Mouse (Mus musculus): Measurements from ENCODE around the gene Ggt6. TPM values are rescaled to one million over a fixed set of nuclear protein-coding genes. Genes with fewer than 3 reads are reported as not detected.

The Ggt6 gene
- polyA plus RNA-seq, 1 experiment from 2014 or later: 0.51 TPM

- Histone ChIP-seq H3K9ac (replicated peaks; ENCODE audit: low read depth, low read length) (no peak overlapping the region), H3K27me3 (ENCODE audit: control insufficient read depth, insufficient read depth, low read length) (no peaks in the 10 kb centered on the region), H3K4me2 (replicated peaks; ENCODE audit: low read depth, low read length) (peak overlapping the region; percentile 89), H3K4me3 (ENCODE audit: low read depth, low read length) (no peak overlapping the region), H3K36me3 (ENCODE audit: control insufficient read depth, insufficient read depth, low read length) (no peaks in the 10 kb centered on the region), H3K9me3 (ENCODE audit: control insufficient read depth, low read depth, low read length) (no peaks in the 10 kb centered on the region), H3K4me1 (ENCODE audit: control insufficient read depth, insufficient read depth, low read length) (peaks cover 34% of the 10 kb centered on the region), H3K27ac (ENCODE audit: low read length) (peak overlapping the region; percentile 71; the same call in 1 of the 2 replicates)
- no peak for ATAC-seq (ENCODE audit: insufficient number of reproducible peaks, insufficient read depth, low FRiP score, low read depth)
- 18% methylated on average over 3 of the region's 3 CpGs for WGBS
These were observed 28.2 kb upstream of the Ggt6 start for GRCm38 (mm10) chr11:72407081-72407480.

GRCm38 (mm10) chr11:72407574-72407973 lies 27.8 kb upstream of the Ggt6 start:
- no peaks in the 10 kb centered on the region for H3K9me3 ChIP-seq (ENCODE audit: control insufficient read depth, low read depth, low read length)
- no peak overlapping the region for H3K4me3 ChIP-seq (ENCODE audit: low read depth, low read length)
- H3K4me2 ChIP-seq (replicated peaks; ENCODE audit: low read depth, low read length): peak overlapping the region; percentile 89
- peaks cover 32% of the 10 kb centered on the region for H3K4me1 ChIP-seq (ENCODE audit: control insufficient read depth, insufficient read depth, low read length)
- peak overlapping the region; percentile 71; the same call in 1 of the 2 replicates for H3K27ac ChIP-seq (ENCODE audit: low read length)
- H3K9ac ChIP-seq (replicated peaks; ENCODE audit: low read depth, low read length): no peak overlapping the region
- 13% methylated on average over 7 of the region's 7 CpGs for WGBS
- ATAC-seq (ENCODE audit: insufficient number of reproducible peaks, insufficient read depth, low FRiP score, low read depth): no peak
- no peaks in the 10 kb centered on the region for H3K27me3 ChIP-seq (ENCODE audit: control insufficient read depth, insufficient read depth, low read length)
- no peaks in the 10 kb centered on the region for H3K36me3 ChIP-seq (ENCODE audit: control insufficient read depth, insufficient read depth, low read length)

- Histone ChIP-seq H3K4me2 (replicated peaks; ENCODE audit: low read depth, low read length) (peak overlapping the region; percentile 89), H3K36me3 (ENCODE audit: control insufficient read depth, insufficient read depth, low read length) (no peaks in the 10 kb centered on the region), H3K4me3 (ENCODE audit: low read depth, low read length) (peak overlapping the region; percentile 71), H3K27ac (ENCODE audit: low read length) (no peak overlapping the region; the same call in 1 of the 2 replicates), H3K9ac (replicated peaks; ENCODE audit: low read depth, low read length) (no peak overlapping the region), H3K27me3 (ENCODE audit: control insufficient read depth, insufficient read depth, low read length) (no peaks in the 10 kb centered on the region), H3K4me1 (ENCODE audit: control insufficient read depth, insufficient read depth, low read length) (peaks cover 32% of the 10 kb centered on the region), H3K9me3 (ENCODE audit: control insufficient read depth, low read depth, low read length) (no peaks in the 10 kb centered on the region)
- 33% methylated on average over 9 of the region's 9 CpGs for WGBS
- no peak for ATAC-seq (ENCODE audit: insufficient number of reproducible peaks, insufficient read depth, low FRiP score, low read depth)
These were observed 26.7 kb upstream of the Ggt6 start for GRCm38 (mm10) chr11:72408451-72409170.

- Histone ChIP-seq H3K4me3 (ENCODE audit: low read depth, low read length) (peak overlapping the region; percentile 71), H3K27me3 (ENCODE audit: control insufficient read depth, insufficient read depth, low read length) (no peaks in the 10 kb centered on the region), H3K9me3 (ENCODE audit: control insufficient read depth, low read depth, low read length) (no peaks in the 10 kb centered on the region), H3K27ac (ENCODE audit: low read length) (no peak overlapping the region), H3K4me2 (replicated peaks; ENCODE audit: low read depth, low read length) (peak overlapping the region; percentile 89), H3K36me3 (ENCODE audit: control insufficient read depth, insufficient read depth, low read length) (no peaks in the 10 kb centered on the region), H3K4me1 (ENCODE audit: control insufficient read depth, insufficient read depth, low read length) (peaks cover 30% of the 10 kb centered on the region), H3K9ac (replicated peaks; ENCODE audit: low read depth, low read length) (0 out of 2 replicates have a peak overlapping the region, but pooled peaks have one; percentile 2)
- no peak for ATAC-seq (ENCODE audit: insufficient number of reproducible peaks, insufficient read depth, low FRiP score, low read depth)
- 67% methylated on average over 12 of the region's 12 CpGs for WGBS
These were observed 25.5 kb upstream of the Ggt6 start for GRCm38 (mm10) chr11:72409649-72410385.

GRCm38 (mm10) chr11:72410521-72411092 lies 24.7 kb upstream of the Ggt6 start:
- Histone ChIP-seq H3K27me3 (ENCODE audit: control insufficient read depth, insufficient read depth, low read length) (no peaks in the 10 kb centered on the region), H3K27ac (ENCODE audit: low read length) (peak overlapping the region; percentile 78; the same call in 1 of the 2 replicates), H3K9me3 (ENCODE audit: control insufficient read depth, low read depth, low read length) (no peaks in the 10 kb centered on the region), H3K36me3 (ENCODE audit: control insufficient read depth, insufficient read depth, low read length) (no peaks in the 10 kb centered on the region), H3K4me3 (ENCODE audit: low read depth, low read length) (peak overlapping the region; percentile 71), H3K9ac (replicated peaks; ENCODE audit: low read depth, low read length) (0 out of 2 replicates have a peak overlapping the region, but pooled peaks have one; percentile 2), H3K4me1 (ENCODE audit: control insufficient read depth, insufficient read depth, low read length) (peaks cover 30% of the 10 kb centered on the region), H3K4me2 (replicated peaks; ENCODE audit: low read depth, low read length) (peak overlapping the region; percentile 89)
- ATAC-seq (ENCODE audit: insufficient number of reproducible peaks, insufficient read depth, low FRiP score, low read depth): no peak
- WGBS: 3% methylated on average over 25 of the region's 25 CpGs

GRCm38 (mm10) chr11:72411093-72411921 lies 24.0 kb upstream of the Ggt6 start, which contains the start of gene Smtnl2:
Gene Smtnl2 (minus strand): TSS chr11:72411713.
- Histone ChIP-seq H3K27ac (ENCODE audit: low read length) (peak within 1 kb of the TSS; percentile 78; the same call in 1 of the 2 replicates), H3K4me3 (ENCODE audit: low read depth, low read length) (peak within 1 kb of the TSS; percentile 71), H3K27me3 (ENCODE audit: control insufficient read depth, insufficient read depth, low read length) (no peaks in the 10 kb centered on the region), H3K9me3 (ENCODE audit: control insufficient read depth, low read depth, low read length) (no peaks in the 10 kb centered on the region), H3K4me1 (ENCODE audit: control insufficient read depth, insufficient read depth, low read length) (peaks cover 26% of the 10 kb centered on the region), H3K9ac (replicated peaks; ENCODE audit: low read depth, low read length) (peak within 1 kb of the TSS; percentile 81), H3K4me2 (replicated peaks; ENCODE audit: low read depth, low read length) (peak within 1 kb of the TSS; percentile 89), H3K36me3 (ENCODE audit: control insufficient read depth, insufficient read depth, low read length) (no peaks in the 10 kb centered on the region)
- peak; percentile 94 for ATAC-seq (ENCODE audit: insufficient number of reproducible peaks, insufficient read depth, low FRiP score, low read depth)
- WGBS: under 1% methylated on average over 83 of the region's 86 CpGs

- 20% methylated on average over 9 of the region's 9 CpGs for WGBS
- no peaks in the 10 kb centered on the region for H3K27me3 ChIP-seq (ENCODE audit: control insufficient read depth, insufficient read depth, low read length)
- H3K9me3 ChIP-seq (ENCODE audit: control insufficient read depth, low read depth, low read length): no peaks in the 10 kb centered on the region
- peak; percentile 3; the same call in 1 of the 2 replicates for ATAC-seq (ENCODE audit: insufficient number of reproducible peaks, insufficient read depth, low FRiP score, low read depth)
- peak overlapping the region; percentile 71 for H3K4me3 ChIP-seq (ENCODE audit: low read depth, low read length)
- H3K4me1 ChIP-seq (ENCODE audit: control insufficient read depth, insufficient read depth, low read length): peaks cover 22% of the 10 kb centered on the region
- no peak overlapping the region; the same call in 1 of the 2 replicates for H3K27ac ChIP-seq (ENCODE audit: low read length)
- no peak overlapping the region for H3K9ac ChIP-seq (replicated peaks; ENCODE audit: low read depth, low read length)
- peak overlapping the region; percentile 89 for H3K4me2 ChIP-seq (replicated peaks; ENCODE audit: low read depth, low read length)
- no peaks in the 10 kb centered on the region for H3K36me3 ChIP-seq (ENCODE audit: control insufficient read depth, insufficient read depth, low read length)
These were observed 23.4 kb upstream of the Ggt6 start for GRCm38 (mm10) chr11:72411945-72412344.

Data from stomach, embryonic 14.5 days (tissue).